Mouse (Mus musculus) spleen, adult 2 months (tissue): ENCODE measurements around the gene Slc22a7.

Experiments used
- CTCF ChIP-seq: fragments of 200-500 bp; IDR thresholded peaks from 2 replicates; pipeline ENCODE4 v1.5.1; 2011; ENCODE audit warnings: mild to moderate bottlenecking, inconsistent platforms; ENCODE audit not compliant: insufficient read depth, insufficient read length, insufficient replicate concordance; ENCODE audit errors: extremely low read depth
- POLR2A ChIP-seq: fragments of 200-500 bp; IDR thresholded peaks from 2 replicates; pipeline ENCODE4 v1.6.1; 2011; ENCODE audit warnings: low read depth, low read length, inconsistent platforms

DNA sequence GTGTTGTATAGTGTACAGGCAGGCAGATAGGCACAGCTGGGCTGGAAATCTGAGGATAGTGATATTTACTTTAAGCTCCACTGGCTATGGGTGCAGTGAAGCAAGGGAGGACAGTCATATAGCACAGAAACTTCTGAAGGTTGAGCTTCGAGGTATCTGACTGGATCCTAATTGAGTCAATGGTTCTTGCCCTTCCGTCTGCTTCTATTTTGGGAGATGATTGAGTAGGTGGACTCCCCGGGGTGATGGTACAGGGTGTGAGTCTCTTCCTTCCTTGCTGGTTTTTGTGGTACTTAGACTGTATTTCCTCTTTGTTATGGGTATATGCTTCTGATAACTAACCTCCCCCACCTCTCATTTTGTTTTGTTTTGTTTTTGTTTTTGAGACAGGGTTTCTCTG, 50.1 kb downstream of the Slc22a7 start:
- TF ChIP-seq CTCF (no peak), POLR2A (no peak)
